Mouse (Mus musculus) forebrain, embryonic 11.5 days (tissue): Measurements from ENCODE around the gene Gm11437. TPM values are rescaled to one million over a fixed set of nuclear protein-coding genes. Genes with fewer than 3 reads are reported as not detected.

Experiments
- ATAC-seq: fragments of 200-750 bp; cut with Nextera tagmentation; replicated peaks from 2 replicates; pipeline ENCODE4 v1.8.0; 2017; ENCODE audit warnings: moderate TSS enrichment; ENCODE audit not compliant: low FRiP score
- DNase-seq: peaks from one replicate; pipeline ENCODE4 v3.0.0-alpha.2; 2017; ENCODE audit warnings: low spot score
- H3K27ac ChIP-seq: fragments of 300-500 bp; sonication (generic); 2 replicates; pipeline ENCODE4 v1.5.1; 2014; ENCODE audit warnings: low read depth, low read length
- H3K27me3 ChIP-seq: fragments of 300-500 bp; sonication (generic); 2 replicates; pipeline ENCODE4 v1.6.1; 2014; ENCODE audit warnings: mild to moderate bottlenecking, low read length, mixed read lengths; ENCODE audit not compliant: control insufficient read depth, insufficient read depth
- H3K36me3 ChIP-seq: fragments of 300-500 bp; sonication (generic); 2 replicates; pipeline ENCODE4 v1.6.1; 2014; ENCODE audit warnings: mild to moderate bottlenecking, low read length, moderate library complexity, mixed read lengths; ENCODE audit not compliant: control insufficient read depth, insufficient read depth
- H3K4me1 ChIP-seq: fragments of 300-500 bp; sonication (generic); replicated peaks from 2 replicates; pipeline ENCODE4 v1.6.1; 2014; ENCODE audit warnings: low read length, mixed read lengths; ENCODE audit not compliant: control insufficient read depth, insufficient read depth
- H3K4me2 ChIP-seq: fragments of 300-500 bp; sonication (generic); 2 replicates; pipeline ENCODE4 v1.6.1; 2014; ENCODE audit warnings: low read depth, mild to moderate bottlenecking, low read length, moderate library complexity, mixed read lengths; ENCODE audit not compliant: severe bottlenecking
- H3K4me3 ChIP-seq: fragments of 300-500 bp; sonication (generic); 2 replicates; pipeline ENCODE4 v1.5.1; 2014; ENCODE audit warnings: low read depth, low read length
- H3K9ac ChIP-seq: fragments of 300-500 bp; sonication (generic); 2 replicates; pipeline ENCODE4 v1.6.1; 2014; ENCODE audit warnings: low read length
- H3K9me3 ChIP-seq: fragments of 300-500 bp; sonication (generic); 2 replicates; pipeline ENCODE4 v1.6.1; 2016; ENCODE audit warnings: low read length, mixed read lengths; ENCODE audit not compliant: control insufficient read depth
- WGBS: fragments of 180-500 bp; shearing (Covaris S2); extraction: QIAGEN DNeasy Blood & Tissue Kit; methylation state at CpG from one replicate; pipeline ENCODE4 v1.1.7; 2014; 5-methylcytosine and 5-hydroxymethylcytosine counted together
- polyA plus RNA-seq: library from polyadenylated mRNA; unstranded; fragments of >200 nt; fragmentation: Nextera tagmentation; extraction: Ambion mirVana; gene quantifications from 2 replicates; pipeline ENCODE4 v1.2.1, GENCODE M21; 2014

Gene Gm11437
- polyA plus RNA-seq, 1 experiment from 2014 or later = not detected

DNA sequence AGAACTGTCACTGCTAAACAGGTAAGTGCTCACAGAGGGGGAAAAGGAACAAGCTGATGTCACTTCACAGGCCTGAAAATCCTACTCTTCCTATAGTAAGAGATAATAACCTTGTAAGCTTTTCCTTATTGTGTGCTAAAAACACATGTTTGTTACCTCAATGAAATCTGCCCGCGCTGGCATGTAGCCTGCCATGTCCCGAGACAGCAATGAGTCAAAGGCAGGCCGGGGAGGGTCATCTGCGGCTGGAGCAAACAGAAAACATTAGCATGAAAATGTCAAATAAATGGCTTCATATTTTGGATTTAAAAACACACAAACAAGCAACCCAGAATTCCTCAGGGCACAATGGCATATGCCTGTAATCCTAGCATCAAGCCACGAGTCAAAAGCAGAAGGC is 63.2 kb downstream of the Gm11437 start:
- H3K36me3 ChIP-seq = peaks cover 2% of the 10 kb centered on the region; the same call in 1 of the 2 replicates
- DNase-seq (no peak), ATAC-seq (no peak)
- no peaks in the 10 kb centered on the region for H3K27me3 ChIP-seq
- H3K4me2 ChIP-seq = no peak overlapping the region
- H3K9me3 ChIP-seq = no peaks in the 10 kb centered on the region
- 94% methylated on average over 6 of the region's 6 CpGs for WGBS
- H3K9ac ChIP-seq = no peak overlapping the region
- no peak overlapping the region for H3K27ac ChIP-seq
- H3K4me3 ChIP-seq = no peak overlapping the region
- no peaks in the 10 kb centered on the region for H3K4me1 ChIP-seq

DNA sequence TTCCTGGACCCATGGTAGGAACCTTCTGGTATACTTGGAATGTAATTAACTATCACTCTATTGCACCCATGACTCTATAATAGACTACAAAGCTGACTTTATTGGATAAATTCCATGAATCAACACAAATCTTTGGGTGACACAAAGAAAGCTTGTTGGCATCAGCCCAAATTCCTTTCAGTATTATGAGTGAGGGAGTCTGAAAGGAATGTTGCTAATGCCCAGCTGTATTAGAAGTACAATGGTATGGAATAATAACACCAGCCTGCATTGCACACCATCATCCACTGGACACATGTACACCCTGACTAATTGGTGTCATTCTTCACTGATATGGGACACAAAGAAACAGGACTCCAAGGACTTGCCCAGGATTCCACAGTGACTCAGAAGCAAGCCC is 66.1 kb downstream of the Gm11437 start:
- Histone ChIP-seq H3K36me3 (peaks cover 2% of the 10 kb centered on the region; the same call in 1 of the 2 replicates), H3K27ac (no peak overlapping the region), H3K4me3 (no peak overlapping the region), H3K9me3 (no peaks in the 10 kb centered on the region), H3K9ac (no peak overlapping the region), H3K4me1 (no peaks in the 10 kb centered on the region), H3K4me2 (no peak overlapping the region), H3K27me3 (no peaks in the 10 kb centered on the region)
- ATAC-seq (no peak), DNase-seq (no peak)

Other genes starting within 250 kb of the Gm11437 start
- 48.3 and 52.7 TPM in 2 replicates for gene Ddx52, start 225.4 kb downstream of the Gm11437 start, polyA plus RNA-seq
- gene Synrg, start 203.0 kb downstream of the Gm11437 start, polyA plus RNA-seq = 20.7 and 20.8 TPM in 2 replicates
- gene Dusp14, start 98.2 kb downstream of the Gm11437 start, polyA plus RNA-seq = 12.8 and 17.8 TPM in 2 replicates
- gene Tada2a, start 37.9 kb downstream of the Gm11437 start, polyA plus RNA-seq = 41.7 and 42.8 TPM in 2 replicates
- 32.1 and 37.2 TPM in 2 replicates for gene Acaca, start 37.8 kb downstream of the Gm11437 start, polyA plus RNA-seq